Mouse (Mus musculus) c-Kit-positive CD71-positive TER-119-negative erythroid progenitor cells, embryonic 14.5 days (primary cell): ENCODE data around the gene Sema4c.

Experiments used
- DNase-seq: peaks from one replicate; pipeline ENCODE4 v3.0.0-alpha.2; 2013; ENCODE audit warnings: low read depth

The Sema4c gene

DNA sequence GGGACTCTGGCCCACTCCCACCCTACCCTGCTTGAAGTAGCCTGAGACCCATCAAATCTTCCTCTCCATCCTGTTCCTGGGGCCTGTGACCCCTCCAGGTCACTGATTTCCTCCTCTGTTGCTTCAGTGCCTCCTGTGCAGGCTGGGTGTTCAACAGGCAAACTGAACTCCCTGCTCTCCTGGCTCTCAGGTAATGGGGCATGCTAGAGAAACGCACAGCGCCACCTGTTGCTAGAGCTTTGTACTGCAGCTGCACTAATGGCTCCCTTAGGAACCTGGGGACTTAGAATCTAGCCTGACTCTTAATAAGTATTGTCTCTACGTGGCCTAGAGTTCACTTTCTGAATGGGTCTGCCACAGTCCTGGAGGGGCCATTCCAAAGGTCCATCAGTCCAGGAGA is 56.9 kb downstream of the Sema4c start:
- DNase-seq: peak; percentile 61
